Mouse (Mus musculus) CH12.LX (cell line): ENCODE data around the gene Gucy2d. TPM values are rescaled to one million over a fixed set of nuclear protein-coding genes. Genes with fewer than 3 reads are reported as not detected.

Experiments
- DNase-seq: peaks from one replicate; pipeline ENCODE4 v3.0.0-alpha.2; 2013; ENCODE audit errors: extremely low read depth
- H3K27ac ChIP-seq: 2 replicates; pipeline ENCODE4 v1.5.1; 2012; ENCODE audit warnings: low read depth, mild to moderate bottlenecking, control low read depth, moderate library complexity; ENCODE audit not compliant: insufficient read depth
- H3K27me3 ChIP-seq: replicated peaks from 2 replicates; pipeline ENCODE3; 2012; ENCODE audit warnings: inconsistent platforms
- H3K36me3 ChIP-seq, 2 experiments: replicated peaks in 1 of 2; 2 replicates each; pipeline versions ENCODE3 to v1.6.1; 2012; ENCODE audit warnings: inconsistent platforms in 1 of 2, low read length in 1 of 2, mild to moderate bottlenecking in 1 of 2, mixed read lengths in 1 of 2, moderate library complexity in 1 of 2; ENCODE audit not compliant: control insufficient read depth in 1 of 2, insufficient read depth in 1 of 2
- H3K4me1 ChIP-seq, 2 experiments: 2 replicates each; pipeline ENCODE4 v1.6.1; 2012; ENCODE audit warnings: inconsistent platforms in 1 of 2, moderate library complexity in 1 of 2; ENCODE audit not compliant: insufficient read depth in 2 of 2, control insufficient read depth in 1 of 2
- H3K4me2 ChIP-seq: 2 replicates; pipeline ENCODE4 v1.6.1; 2012; ENCODE audit warnings: low read depth, mild to moderate bottlenecking, control low read depth; ENCODE audit not compliant: poor library complexity, insufficient read depth, severe bottlenecking
- H3K4me3 ChIP-seq, 3 experiments: fragments of 150-350 bp in 1 of 3; sonication (generic) in 1 of 3; replicated peaks in 1 of 3; 2 replicates each; pipeline versions ENCODE3 to v1.5.1; 2011 to 2012; ENCODE audit warnings: low read depth in 2 of 3, low read length in 2 of 3, mild to moderate bottlenecking in 2 of 3, moderate library complexity in 2 of 3, control low read depth in 1 of 3, improper control_type of control experiment in 1 of 3, inconsistent platforms in 1 of 3, mixed read lengths in 1 of 3; ENCODE audit not compliant: poor library complexity in 1 of 3
- H3K79me2 ChIP-seq: replicated peaks from 2 replicates; pipeline ENCODE4 v1.6.1; 2012; ENCODE audit warnings: mild to moderate bottlenecking, moderate library complexity; ENCODE audit not compliant: control insufficient read depth, poor library complexity, insufficient read depth, severe bottlenecking; ENCODE audit errors: extremely low read depth
- H3K9ac ChIP-seq: 2 replicates; pipeline ENCODE4 v1.6.1; 2012; ENCODE audit warnings: low read depth, mild to moderate bottlenecking, control low read depth, moderate library complexity; ENCODE audit not compliant: insufficient read depth
- H3K9me3 ChIP-seq: replicated peaks from 2 replicates; pipeline ENCODE3; 2012; ENCODE audit warnings: low read length, inconsistent platforms, mixed read lengths
- BHLHE40 ChIP-seq: IDR thresholded peaks from 2 replicates; pipeline ENCODE4 v1.6.1; 2011; ENCODE audit warnings: mild to moderate bottlenecking, low read depth, low read length, improper control_type of control experiment
- CHD1 ChIP-seq: IDR thresholded peaks from 2 replicates; pipeline ENCODE4 v1.6.1; 2012; ENCODE audit warnings: low read depth, low read length, improper control_type of control experiment, inconsistent platforms
- CTCF ChIP-seq, 2 experiments: IDR thresholded peaks in 1 of 2; conservative IDR thresholded peaks in 1 of 2; 2 replicates each; pipeline ENCODE4 v1.5.1; 2011 to 2012; ENCODE audit warnings: low read depth in 2 of 2, low read length in 2 of 2, improper control_type of control experiment in 1 of 2, inconsistent platforms in 1 of 2, mild to moderate bottlenecking in 1 of 2, moderate library complexity in 1 of 2
- ELF1 ChIP-seq: IDR thresholded peaks from 2 replicates; pipeline ENCODE4 v1.6.1; 2014; ENCODE audit warnings: low read depth, mild to moderate bottlenecking, inconsistent platforms, low read length, improper control_type of control experiment
- ETS1 ChIP-seq: conservative IDR thresholded peaks from 2 replicates; pipeline ENCODE4 v1.6.1; 2012; ENCODE audit warnings: low read depth, mild to moderate bottlenecking, inconsistent platforms, low read length, improper control_type of control experiment, moderate library complexity
- HCFC1 ChIP-seq: IDR thresholded peaks from 2 replicates; pipeline ENCODE4 v1.6.1; 2012; ENCODE audit warnings: low read depth, mild to moderate bottlenecking, inconsistent platforms, low read length, improper control_type of control experiment
- IRF4 ChIP-seq: IDR thresholded peaks from 2 replicates; pipeline ENCODE4 v1.6.1; 2014; ENCODE audit warnings: low read depth, mild to moderate bottlenecking, inconsistent platforms, low read length, improper control_type of control experiment
- JUN ChIP-seq: IDR thresholded peaks from 2 replicates; pipeline ENCODE4 v1.6.1; 2011; ENCODE audit warnings: low read depth, mild to moderate bottlenecking, low read length, improper control_type of control experiment, moderate library complexity; ENCODE audit not compliant: insufficient read depth
- JUND ChIP-seq: conservative IDR thresholded peaks from 2 replicates; pipeline ENCODE4 v1.6.1; 2011; ENCODE audit warnings: low read depth, low read length, improper control_type of control experiment
- MAFK ChIP-seq: IDR thresholded peaks from 2 replicates; pipeline ENCODE4 v1.6.1; 2011; ENCODE audit warnings: low read length, improper control_type of control experiment; ENCODE audit not compliant: insufficient replicate concordance
- MAX ChIP-seq: IDR thresholded peaks from 2 replicates; pipeline ENCODE4 v1.6.1; 2011; ENCODE audit warnings: low read length, improper control_type of control experiment
- MAZ ChIP-seq: IDR thresholded peaks from 2 replicates; pipeline ENCODE4 v1.6.1; 2012; ENCODE audit warnings: low read depth, mild to moderate bottlenecking, inconsistent platforms, low read length, improper control_type of control experiment, moderate library complexity
- MEF2A ChIP-seq: IDR thresholded peaks from 2 replicates; pipeline ENCODE4 v1.6.1; 2014; ENCODE audit warnings: low read depth, mild to moderate bottlenecking, inconsistent platforms, low read length, improper control_type of control experiment, borderline replicate concordance
- MXI1 ChIP-seq: IDR thresholded peaks from 2 replicates; pipeline ENCODE4 v1.6.1; 2011; ENCODE audit warnings: mild to moderate bottlenecking, low read depth, low read length, improper control_type of control experiment
- PAX5 ChIP-seq: IDR thresholded peaks from 2 replicates; pipeline ENCODE4 v1.6.1; 2012; ENCODE audit warnings: low read length, inconsistent platforms, mixed read lengths
- POLR2A ChIP-seq: IDR thresholded peaks from 2 replicates; pipeline ENCODE4 v1.6.1; 2011; ENCODE audit warnings: low read depth, mild to moderate bottlenecking, improper control_type of control experiment, low read length
- RAD21 ChIP-seq: IDR thresholded peaks from 2 replicates; pipeline ENCODE4 v1.6.1; 2011; ENCODE audit warnings: low read depth, mild to moderate bottlenecking, low read length, improper control_type of control experiment, moderate library complexity
- SIN3A ChIP-seq: IDR thresholded peaks from 2 replicates; pipeline ENCODE4 v1.6.1; 2012; ENCODE audit warnings: low read length, improper control_type of control experiment, inconsistent platforms
- SMC3 ChIP-seq: IDR thresholded peaks from 2 replicates; pipeline ENCODE4 v1.6.1; 2011; ENCODE audit warnings: low read depth, low read length, improper control_type of control experiment
- TBP ChIP-seq: conservative IDR thresholded peaks from 2 replicates; pipeline ENCODE4 v1.6.1; 2011; ENCODE audit warnings: low read depth, low read length, improper control_type of control experiment
- ZC3H11A ChIP-seq: IDR thresholded peaks from 2 replicates; pipeline ENCODE4 v1.6.1; 2012; ENCODE audit warnings: low read depth, mild to moderate bottlenecking, inconsistent platforms, low read length, improper control_type of control experiment
- dilution Hi-C: fragments of 300-500 bp; cut with MboI; formaldehyde crosslinking; loops from 2 replicates; pipeline ENCODE4 v1.14.3; 2020; ENCODE audit warnings: low sequenced_read_pairs; ENCODE audit not compliant: extremely low pct_unique_long_range_greater_than_20kb, extremely low pct_ligation_motif_present
- in situ Hi-C: fragments of 300-500 bp; cut with MboI; formaldehyde crosslinking; loops from 3 replicates; pipeline ENCODE4 v1.14.3; 2019; ENCODE audit warnings: low sequenced_read_pairs, low pct_ligation_motif_present, low pct_unique_long_range_greater_than_20kb, mixed read lengths
- polyA plus RNA-seq: library from polyadenylated mRNA; unstranded; fragments of >175 nt; gene quantifications from 2 replicates; pipeline ENCODE4 v1.2.1, GENCODE M21; 2012; ENCODE audit warnings: low read depth; ENCODE audit not compliant: insufficient read length
- total RNA-seq, 2 experiments: library from RNA; depleted of rRNA; stranded (reverse); fragments of 300-350 nt in 1 of 2; fragments of >200 nt in 1 of 2; gene quantifications; 2 replicates each; pipeline ENCODE4 v1.2.3; 2012 to 2014

The Gucy2d gene
- total and polyA plus RNA-seq, 3 experiments: not detected

- DNase-seq: no peak
- dilution Hi-C loops (no loop called here), in situ Hi-C loops (no loop called here)
- Histone ChIP-seq H3K27me3 (no peaks in the 10 kb centered on the region), H3K9ac (no peak overlapping the region), H3K79me2 (no peaks in the 10 kb centered on the region), H3K9me3 (peaks cover 6% of the 10 kb centered on the region), H3K4me1 (peaks cover 5 to 15% of the 10 kb centered on the region in 2 experiments; a peak in 3 of 4 replicates), H3K36me3 (no peaks in the 10 kb centered on the region), H3K4me3 (no peak overlapping the region), H3K27ac (no peak overlapping the region), H3K4me2 (no peak overlapping the region)
- TF ChIP-seq ELF1: no peak
- TF ChIP-seq CTCF (conservative IDR thresholded peaks at IDR 0.05 in 1 of 2, IDR thresholded peaks at IDR 0.05 in 1 of 2; ENCODE audit: low read depth in 2 of 2, low read length in 2 of 2): no peak
- no peak for TF ChIP-seq MAX
- TF ChIP-seq IRF4: no peak
- TF ChIP-seq MEF2A: no peak
- no peak for TF ChIP-seq MAFK
- TF ChIP-seq TBP: no peak
Observed at GRCm38 (mm10) chr7:98424396-98424795, 15.8 kb upstream of the Gucy2d start.

- H3K27me3 ChIP-seq: no peaks in the 10 kb centered on the region
- H3K4me3 ChIP-seq: no peak overlapping the region
- no peak overlapping the region for H3K27ac ChIP-seq
- dilution Hi-C loops (no loop called here), in situ Hi-C loops (loop anchor here (25.0 kb wide), 1 partner anchor 263 kb away; no protein-coding TSS in a partner anchor)
- peaks cover 5 to 18% of the 10 kb centered on the region in 2 experiments; a peak in 3 of 4 replicates for H3K4me1 ChIP-seq
- no peaks in the 10 kb centered on the region for H3K36me3 ChIP-seq
- no peak for TF ChIP-seq POLR2A
- no peak overlapping the region for H3K4me2 ChIP-seq
- no peak for DNase-seq
- peaks cover 6% of the 10 kb centered on the region for H3K9me3 ChIP-seq
- H3K9ac ChIP-seq: no peak overlapping the region
- no peaks in the 10 kb centered on the region for H3K79me2 ChIP-seq
Observed at GRCm38 (mm10) chr7:98425551-98425950, 14.7 kb upstream of the Gucy2d start.

GRCm38 (mm10) chr7:98426641-98427040 lies 13.6 kb upstream of the Gucy2d start:
- peaks cover 6% of the 10 kb centered on the region for H3K9me3 ChIP-seq
- in situ Hi-C loops (loop anchor here (25.0 kb wide), 1 partner anchor 264 kb away; no protein-coding TSS in a partner anchor), dilution Hi-C loops (no loop called here)
- H3K27ac ChIP-seq: no peak overlapping the region
- H3K36me3 ChIP-seq: no peaks in the 10 kb centered on the region
- no peaks in the 10 kb centered on the region for H3K27me3 ChIP-seq
- H3K4me2 ChIP-seq: no peak overlapping the region
- peaks cover 5 to 18% of the 10 kb centered on the region in 2 experiments; a peak in 3 of 4 replicates for H3K4me1 ChIP-seq
- no peak for DNase-seq
- no peak for TF ChIP-seq JUND
- no peak for TF ChIP-seq SMC3
- TF ChIP-seq MAX: no peak
- TF ChIP-seq MAFK: no peak
- no peak for TF ChIP-seq ETS1
- TF ChIP-seq PAX5: no peak
- no peak for TF ChIP-seq MXI1
- TF ChIP-seq SIN3A: no peak
- no peak for TF ChIP-seq CHD1
- TF ChIP-seq RAD21: no peak
- no peak for TF ChIP-seq CTCF (conservative IDR thresholded peaks at IDR 0.05 in 1 of 2, IDR thresholded peaks at IDR 0.05 in 1 of 2; ENCODE audit: low read depth in 2 of 2, low read length in 2 of 2)
- TF ChIP-seq BHLHE40: no peak
- TF ChIP-seq JUN: no peak
- TF ChIP-seq MAZ: no peak
- TF ChIP-seq TBP: no peak
- no peak for TF ChIP-seq HCFC1
- no peak for TF ChIP-seq ZC3H11A
- H3K9ac ChIP-seq: no peak overlapping the region
- H3K79me2 ChIP-seq: no peaks in the 10 kb centered on the region
- no peak overlapping the region for H3K4me3 ChIP-seq
